Mouse (Mus musculus) kidney, postnatal 0 days (tissue): ENCODE measurements around the gene 4930435E12Rik. TPM values are rescaled to one million over a fixed set of nuclear protein-coding genes. Genes with fewer than 3 reads are reported as not detected.

ENCODE experiments used
- ATAC-seq: fragments of 200-750 bp; cut with Nextera tagmentation; replicated peaks from 2 replicates; pipeline ENCODE4 v1.8.0; 2017; ENCODE audit warnings: low read depth, moderate number of reproducible peaks, moderate TSS enrichment, moderate library complexity; ENCODE audit not compliant: low FRiP score
- DNase-seq: peaks from one replicate; pipeline ENCODE4 v3.0.0-alpha.2; 2016; ENCODE audit warnings: low spot score
- H3K27ac ChIP-seq: fragments of 300-500 bp; sonication (generic); 2 replicates; pipeline ENCODE4 v1.5.1; 2014; ENCODE audit warnings: mild to moderate bottlenecking
- H3K27me3 ChIP-seq: fragments of 300-500 bp; sonication (generic); 2 replicates; pipeline ENCODE4 v1.6.1; 2014; ENCODE audit warnings: low read length, mixed read lengths; ENCODE audit not compliant: insufficient read depth
- H3K36me3 ChIP-seq: fragments of 300-500 bp; sonication (generic); 2 replicates; pipeline ENCODE4 v1.6.1; 2014; ENCODE audit warnings: low read length, mixed read lengths; ENCODE audit not compliant: insufficient read depth
- H3K4me1 ChIP-seq: fragments of 300-500 bp; sonication (generic); replicated peaks from 2 replicates; pipeline ENCODE4 v1.6.1; 2014; ENCODE audit warnings: antibody characterized with exemption, low read length, mixed read lengths; ENCODE audit not compliant: insufficient read depth
- H3K4me2 ChIP-seq: fragments of 300-500 bp; sonication (generic); 2 replicates; pipeline ENCODE4 v1.6.1; 2014; ENCODE audit warnings: mild to moderate bottlenecking, low read length, moderate library complexity, mixed read lengths
- H3K4me3 ChIP-seq: fragments of 300-500 bp; sonication (generic); replicated peaks from 2 replicates; pipeline ENCODE4 v1.5.1; 2014; ENCODE audit warnings: low read depth, low read length
- H3K9ac ChIP-seq: fragments of 300-500 bp; sonication (generic); 2 replicates; pipeline ENCODE4 v1.6.1; 2014; ENCODE audit warnings: low read depth, low read length
- H3K9me3 ChIP-seq: fragments of 300-500 bp; sonication (generic); replicated peaks from 2 replicates; pipeline ENCODE4 v1.6.1; 2016; ENCODE audit warnings: low read length, inconsistent platforms, mixed read lengths
- CTCF ChIP-seq: IDR thresholded peaks from 2 replicates; pipeline ENCODE4 v1.5.1; 2016; ENCODE audit warnings: antibody characterized with exemption, low read depth, mild to moderate bottlenecking, moderate library complexity
- WGBS: fragments of 180-500 bp; shearing (Covaris S2); extraction: QIAGEN DNeasy Blood & Tissue Kit; methylation state at CpG from one replicate; pipeline ENCODE4 v1.1.7; 2014; 5-methylcytosine and 5-hydroxymethylcytosine counted together
- polyA plus RNA-seq: library from polyadenylated mRNA; unstranded; fragments of >200 nt; fragmentation: Nextera tagmentation; extraction: Ambion mirVana; gene quantifications from 2 replicates; pipeline ENCODE4 v1.2.1, GENCODE M21; 2015

The 4930435E12Rik gene
- polyA plus RNA-seq, 1 experiment from 2014 or later = not detected

GRCm38 (mm10) chr16:38785301-38785700 lies 43.2 kb downstream of the 4930435E12Rik start:
- H3K4me2 ChIP-seq = no peak overlapping the region
- no peaks in the 10 kb centered on the region for H3K4me1 ChIP-seq
- 82% methylated on average over 7 of the region's 7 CpGs for WGBS
- ATAC-seq = no peak
- H3K36me3 ChIP-seq = no peaks in the 10 kb centered on the region
- H3K9me3 ChIP-seq = no peaks in the 10 kb centered on the region
- H3K9ac ChIP-seq = no peak overlapping the region
- no peaks in the 10 kb centered on the region for H3K27me3 ChIP-seq
- H3K4me3 ChIP-seq = no peak overlapping the region
- no peak for TF ChIP-seq CTCF
- H3K27ac ChIP-seq = no peak overlapping the region
- no peak for DNase-seq

GRCm38 (mm10) chr16:38782524-38783067 lies 46.0 kb downstream of the 4930435E12Rik start:
- no peak for DNase-seq
- H3K27ac ChIP-seq = no peak overlapping the region
- no peaks in the 10 kb centered on the region for H3K27me3 ChIP-seq
- H3K36me3 ChIP-seq = no peaks in the 10 kb centered on the region
- no peak for ATAC-seq
- H3K9me3 ChIP-seq = no peaks in the 10 kb centered on the region
- WGBS = 51% methylated on average over 2 of the region's 2 CpGs
- H3K4me3 ChIP-seq = no peak overlapping the region
- no peak overlapping the region for H3K9ac ChIP-seq
- no peaks in the 10 kb centered on the region for H3K4me1 ChIP-seq
- no peak for TF ChIP-seq CTCF
- no peak overlapping the region for H3K4me2 ChIP-seq

- DNase-seq (no peak), ATAC-seq (no peak)
- Histone ChIP-seq H3K27me3 (no peaks in the 10 kb centered on the region), H3K9me3 (no peaks in the 10 kb centered on the region), H3K36me3 (no peaks in the 10 kb centered on the region), H3K4me2 (no peak overlapping the region), H3K27ac (no peak overlapping the region), H3K4me1 (no peaks in the 10 kb centered on the region), H3K9ac (no peak overlapping the region), H3K4me3 (no peak overlapping the region)
- WGBS = 72% methylated on average over 2 of the region's 2 CpGs
- no peak for TF ChIP-seq CTCF
Measured at GRCm38 (mm10) chr16:38781946-38782345, 46.6 kb downstream of the 4930435E12Rik start.

GRCm38 (mm10) chr16:38780960-38781572 lies 47.5 kb downstream of the 4930435E12Rik start:
- no peak for TF ChIP-seq CTCF
- DNase-seq (no peak), ATAC-seq (no peak)
- H3K4me2 ChIP-seq = no peak overlapping the region
- H3K27ac ChIP-seq = no peak overlapping the region
- no peak overlapping the region for H3K9ac ChIP-seq
- no peaks in the 10 kb centered on the region for H3K9me3 ChIP-seq
- 87% methylated on average over 7 of the region's 7 CpGs for WGBS
- no peaks in the 10 kb centered on the region for H3K36me3 ChIP-seq
- H3K27me3 ChIP-seq = no peaks in the 10 kb centered on the region
- no peaks in the 10 kb centered on the region for H3K4me1 ChIP-seq
- H3K4me3 ChIP-seq = no peak overlapping the region

GRCm38 (mm10) chr16:38776342-38776741 lies 52.2 kb downstream of the 4930435E12Rik start:
- no peak for ATAC-seq
- Histone ChIP-seq H3K4me2 (no peak overlapping the region), H3K4me1 (peaks cover 11% of the 10 kb centered on the region; the same call in 1 of the 2 replicates), H3K9ac (no peak overlapping the region), H3K9me3 (no peaks in the 10 kb centered on the region), H3K4me3 (no peak overlapping the region), H3K27me3 (no peaks in the 10 kb centered on the region), H3K36me3 (no peaks in the 10 kb centered on the region), H3K27ac (no peak overlapping the region)
- WGBS = 48% methylated on average over 6 of the region's 6 CpGs
- no peak for DNase-seq
- peak; percentile 44 for TF ChIP-seq CTCF

- no peaks in the 10 kb centered on the region for H3K27me3 ChIP-seq
- no peak for ATAC-seq
- H3K4me1 ChIP-seq = peaks cover 11% of the 10 kb centered on the region; the same call in 1 of the 2 replicates
- H3K27ac ChIP-seq = no peak overlapping the region
- H3K4me3 ChIP-seq = no peak overlapping the region
- peak; percentile 41 for DNase-seq
- no peak overlapping the region for H3K4me2 ChIP-seq
- H3K9ac ChIP-seq = no peak overlapping the region
- no peak for TF ChIP-seq CTCF
- 32% methylated on average over 7 of the region's 7 CpGs for WGBS
- no peaks in the 10 kb centered on the region for H3K9me3 ChIP-seq
- no peaks in the 10 kb centered on the region for H3K36me3 ChIP-seq
Measured at GRCm38 (mm10) chr16:38774964-38775746, 53.4 kb downstream of the 4930435E12Rik start.
